Mouse (Mus musculus): Measurements from ENCODE around the gene Lamb3. TPM values are rescaled to one million over a fixed set of nuclear protein-coding genes. Genes with fewer than 3 reads are reported as not detected.
A peak's percentile ranks its signal among the peaks of the same experiment; 100 is the strongest.

The Lamb3 gene
- polyA plus RNA-seq, 1 experiment from 2014 or later: 8.6 TPM

DNA sequence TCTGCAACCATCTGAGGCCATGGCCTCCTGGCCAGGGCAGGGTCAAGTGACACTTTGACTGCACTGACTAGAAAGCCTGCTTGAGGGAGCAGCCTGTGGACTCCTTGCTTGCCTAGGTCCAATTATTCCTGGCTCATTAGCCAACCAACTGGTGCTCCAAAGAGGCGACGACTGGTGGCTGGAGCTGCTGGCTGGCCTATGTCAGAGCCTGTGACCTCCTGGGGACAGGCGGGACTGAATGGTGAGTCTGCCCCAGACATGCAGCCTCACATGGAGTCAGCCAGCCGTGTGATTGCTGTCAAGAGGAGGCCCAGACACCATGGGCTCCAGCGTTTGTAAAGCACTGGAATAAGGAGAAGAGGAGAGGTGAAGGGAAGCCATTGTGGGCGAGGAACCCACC, 153.7 kb downstream of the Lamb3 start:
- Histone ChIP-seq H3K9ac (no peak overlapping the region), H3K36me3 (no peaks in the 10 kb centered on the region), H3K4me3 (no peak overlapping the region), H3K27ac (no peak overlapping the region), H3K4me2 (no peak overlapping the region), H3K4me1 (no peaks in the 10 kb centered on the region), H3K27me3 (no peaks in the 10 kb centered on the region), H3K9me3 (no peaks in the 10 kb centered on the region)
- 58% methylated on average over 6 of the region's 6 CpGs for WGBS
- ATAC-seq (ENCODE audit: insufficient number of reproducible peaks, low FRiP score, low TSS enrichment, low read depth): no peak

GRCm38 (mm10) chr1:193362078-193362477, 154.6 kb downstream of the Lamb3 start:
- Histone ChIP-seq H3K9me3 (no peaks in the 10 kb centered on the region), H3K4me2 (no peak overlapping the region), H3K27ac (no peak overlapping the region), H3K4me1 (no peaks in the 10 kb centered on the region), H3K4me3 (no peak overlapping the region), H3K9ac (no peak overlapping the region), H3K36me3 (no peaks in the 10 kb centered on the region), H3K27me3 (no peaks in the 10 kb centered on the region)
- no peak for ATAC-seq (ENCODE audit: insufficient number of reproducible peaks, low FRiP score, low TSS enrichment, low read depth)
- 85% methylated on average over 7 of the region's 7 CpGs for WGBS

- ATAC-seq (ENCODE audit: insufficient number of reproducible peaks, low FRiP score, low TSS enrichment, low read depth): no peak
- H3K27ac ChIP-seq: no peak overlapping the region
- WGBS: 65% methylated on average over 5 of the region's 5 CpGs
Observed at GRCm38 (mm10) chr1:193363801-193364231, 156.3 kb downstream of the Lamb3 start.

DNA sequence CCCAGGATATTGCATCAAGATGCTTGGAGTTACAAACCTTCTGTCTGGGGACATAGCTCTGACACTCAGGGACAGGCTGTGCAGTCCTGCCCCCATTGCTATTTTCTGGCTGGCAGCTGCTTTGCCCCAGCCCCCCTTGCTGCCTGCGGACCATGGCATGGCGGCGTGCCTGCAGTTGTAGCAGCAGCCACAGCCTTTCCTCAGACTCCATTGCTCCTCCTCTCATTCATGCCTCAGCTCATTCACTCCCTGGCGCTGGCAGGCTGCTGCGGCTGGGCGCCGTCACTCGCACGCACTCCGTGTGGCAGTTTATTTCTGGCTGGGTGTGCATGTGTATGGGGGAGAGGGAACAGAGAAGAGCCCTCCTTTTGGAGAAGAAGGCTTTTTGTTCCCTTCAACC, 160.6 kb downstream of the Lamb3 start:
- peak; percentile 13; the same call in 1 of the 2 replicates for ATAC-seq (ENCODE audit: insufficient number of reproducible peaks, low FRiP score, low TSS enrichment, low read depth)
- no peak overlapping the region for H3K4me3 ChIP-seq
- 38% methylated on average over 10 of the region's 10 CpGs for WGBS

More at GRCm38 (mm10) chr1:193363801-193364231, 156.3 kb downstream of the Lamb3 start:
- no peaks in the 10 kb centered on the region for H3K9me3 ChIP-seq
- H3K36me3 ChIP-seq: no peaks in the 10 kb centered on the region
- H3K4me3 ChIP-seq: no peak overlapping the region
- H3K4me2 ChIP-seq: no peak overlapping the region
- peaks cover 10% of the 10 kb centered on the region for H3K4me1 ChIP-seq
- no peaks in the 10 kb centered on the region for H3K27me3 ChIP-seq
- H3K9ac ChIP-seq: no peak overlapping the region

GRCm38 (mm10) chr1:193369091-193369490, 161.6 kb downstream of the Lamb3 start:
- Histone ChIP-seq H3K27ac (no peak overlapping the region), H3K4me3 (peak overlapping the region; percentile 38), H3K36me3 (no peaks in the 10 kb centered on the region), H3K4me1 (peaks cover 25% of the 10 kb centered on the region), H3K4me2 (peak overlapping the region; percentile 35), H3K27me3 (no peaks in the 10 kb centered on the region), H3K9ac (no peak overlapping the region), H3K9me3 (no peaks in the 10 kb centered on the region)
- WGBS: 51% methylated on average over 8 of the region's 8 CpGs
- no peak for ATAC-seq (ENCODE audit: insufficient number of reproducible peaks, low FRiP score, low TSS enrichment, low read depth)

More for the DNA sequence above, 160.6 kb downstream of the Lamb3 start:
- Histone ChIP-seq H3K27me3 (no peaks in the 10 kb centered on the region), H3K4me1 (peaks cover 25% of the 10 kb centered on the region), H3K4me2 (0 out of 2 replicates have a peak overlapping the region, but pooled peaks have one; percentile 19), H3K9ac (no peak overlapping the region), H3K27ac (no peak overlapping the region), H3K36me3 (no peaks in the 10 kb centered on the region), H3K9me3 (no peaks in the 10 kb centered on the region)

DNA sequence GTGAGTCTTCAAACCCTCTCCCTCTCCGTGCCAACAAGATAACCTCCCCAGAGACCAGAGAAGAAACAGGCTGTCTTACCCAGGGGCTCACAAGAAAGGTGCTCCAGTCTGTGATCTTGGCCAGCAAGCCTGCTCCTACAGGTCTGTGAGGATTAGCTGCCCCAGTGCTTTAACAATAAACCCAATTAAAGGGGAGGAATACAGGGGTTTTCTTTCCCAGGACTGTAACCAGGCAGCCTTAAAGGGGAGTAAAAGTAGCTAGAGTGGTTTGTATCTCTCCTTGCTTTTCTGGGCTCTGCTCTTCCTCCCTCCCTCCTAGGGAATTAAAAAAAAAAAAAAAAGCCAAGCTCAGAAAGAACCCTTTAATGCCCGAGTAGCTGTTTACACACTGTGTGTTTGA, 162.6 kb downstream of the Lamb3 start, which contains the start of gene Camk1g:
Camk1g (minus strand) TSS at position 203 of the 400 bp plus-strand sequence.
- H3K4me3 ChIP-seq: peak within 1 kb of the TSS; percentile 38
- 5% methylated on average over 2 of the region's 2 CpGs for WGBS
- H3K9me3 ChIP-seq: no peaks in the 10 kb centered on the region
- no peaks in the 10 kb centered on the region for H3K36me3 ChIP-seq
- peaks cover 25% of the 10 kb centered on the region for H3K4me1 ChIP-seq
- ATAC-seq (ENCODE audit: insufficient number of reproducible peaks, low FRiP score, low TSS enrichment, low read depth): peak; percentile 50; the same call in 1 of the 2 replicates
- H3K4me2 ChIP-seq: peak within 1 kb of the TSS; percentile 35
- no peaks in the 10 kb centered on the region for H3K27me3 ChIP-seq
- H3K9ac ChIP-seq: no peak within 1 kb of the TSS
- no peak within 1 kb of the TSS for H3K27ac ChIP-seq

DNA sequence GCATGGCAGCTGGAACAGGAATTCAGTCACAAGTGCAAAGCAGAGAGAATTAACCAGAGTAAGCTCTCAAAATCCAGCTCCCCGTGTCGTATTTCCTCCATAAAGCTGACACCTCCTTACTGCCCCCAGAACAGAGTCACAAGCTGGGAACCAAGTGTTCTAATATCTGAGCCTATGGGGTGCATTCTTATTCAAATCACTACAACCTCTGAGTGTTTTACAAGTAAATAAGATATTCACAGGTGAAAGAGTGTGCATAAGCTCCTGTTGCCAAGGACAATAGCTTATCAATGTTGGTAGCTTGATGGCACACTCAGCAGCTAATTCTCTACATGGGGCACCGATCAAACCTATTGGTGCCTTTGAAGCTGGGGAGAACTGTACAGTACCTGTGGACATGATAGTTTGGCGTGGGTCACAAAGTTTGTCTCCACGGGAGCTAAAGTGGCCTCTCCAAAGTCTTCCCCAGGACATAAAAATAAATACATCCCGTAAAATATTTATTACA, 166.5 kb downstream of the Lamb3 start:
- H3K9me3 ChIP-seq: no peaks in the 10 kb centered on the region

DNA sequence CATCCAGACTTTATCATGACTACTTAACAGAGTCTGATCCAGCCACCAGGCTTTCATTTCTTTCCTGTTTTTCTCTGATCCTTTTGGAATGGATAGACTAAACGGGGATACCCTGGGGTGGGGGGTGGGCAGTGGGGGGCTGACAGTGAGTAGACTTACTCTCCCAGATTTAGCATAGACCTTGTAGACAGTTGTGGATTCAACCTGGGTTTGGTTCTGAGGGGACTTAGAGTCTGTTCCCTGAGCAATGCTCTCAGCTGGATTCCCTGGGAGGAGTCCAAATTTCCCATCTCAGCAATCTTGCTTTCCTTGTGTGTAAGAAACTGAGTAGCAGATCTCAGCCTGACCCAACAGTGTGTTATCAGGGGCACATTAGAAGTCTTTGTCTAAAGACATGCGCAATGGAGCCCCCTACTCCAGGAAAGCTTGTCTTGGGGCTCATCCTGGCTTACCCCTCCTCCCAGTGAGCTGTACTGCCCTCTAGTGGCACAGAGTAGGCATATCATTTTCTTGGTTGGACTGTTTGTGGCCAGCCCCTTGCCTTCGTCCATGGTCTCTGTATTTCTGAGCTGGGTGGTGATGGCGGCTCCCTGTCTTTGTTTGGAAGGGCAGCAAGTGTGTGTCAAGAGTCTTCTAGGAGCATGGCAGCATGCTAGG, 169.1 kb downstream of the Lamb3 start:
- ATAC-seq (ENCODE audit: insufficient number of reproducible peaks, low FRiP score, low TSS enrichment, low read depth): no peak
- H3K27me3 ChIP-seq: no peaks in the 10 kb centered on the region
- H3K4me2 ChIP-seq: no peak overlapping the region
- H3K4me3 ChIP-seq: no peak overlapping the region
- H3K9me3 ChIP-seq: no peaks in the 10 kb centered on the region
- WGBS: 34% methylated on average over 4 of the region's 4 CpGs
- H3K36me3 ChIP-seq: no peaks in the 10 kb centered on the region
- H3K4me1 ChIP-seq: peaks cover 4% of the 10 kb centered on the region
- no peak overlapping the region for H3K27ac ChIP-seq
- no peak overlapping the region for H3K9ac ChIP-seq

More for the DNA sequence above, 166.5 kb downstream of the Lamb3 start:
- H3K4me1 ChIP-seq: peaks cover 13% of the 10 kb centered on the region
- H3K27ac ChIP-seq: no peak overlapping the region
- H3K4me2 ChIP-seq: no peak overlapping the region
- no peak overlapping the region for H3K4me3 ChIP-seq
- H3K36me3 ChIP-seq: no peaks in the 10 kb centered on the region
- no peak for ATAC-seq (ENCODE audit: insufficient number of reproducible peaks, low FRiP score, low TSS enrichment, low read depth)
- H3K9ac ChIP-seq: no peak overlapping the region
- H3K27me3 ChIP-seq: no peaks in the 10 kb centered on the region
- 54% methylated on average over 6 of the region's 6 CpGs for WGBS

GRCm38 (mm10) chr1:193379634-193380033, 172.1 kb downstream of the Lamb3 start:
- Histone ChIP-seq H3K27me3 (no peaks in the 10 kb centered on the region), H3K9ac (no peak overlapping the region), H3K36me3 (no peaks in the 10 kb centered on the region), H3K4me3 (no peak overlapping the region), H3K27ac (no peak overlapping the region), H3K4me1 (peaks cover 15% of the 10 kb centered on the region), H3K9me3 (no peaks in the 10 kb centered on the region), H3K4me2 (no peak overlapping the region)
- no peak for ATAC-seq (ENCODE audit: insufficient number of reproducible peaks, low FRiP score, low TSS enrichment, low read depth)
- 70% methylated on average over 6 of the region's 6 CpGs for WGBS

DNA sequence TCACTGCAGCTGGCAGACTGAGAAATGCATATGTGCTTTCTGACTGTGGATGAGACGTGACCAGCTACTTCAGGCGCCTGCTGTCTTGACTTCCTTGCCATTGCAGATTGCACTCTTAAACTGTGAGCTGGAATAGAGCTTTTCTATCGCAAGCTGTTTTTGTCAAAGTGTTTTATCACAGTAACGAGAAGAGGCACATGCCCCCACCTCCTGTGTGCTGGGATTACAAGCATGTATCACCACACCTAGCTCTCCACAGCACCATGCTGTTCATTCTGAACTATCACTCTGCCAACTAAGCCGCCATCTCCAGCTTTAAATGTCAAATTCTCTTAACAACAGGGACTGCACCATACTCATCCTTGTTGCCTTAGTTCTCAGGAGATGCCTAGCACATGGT, 173.4 kb downstream of the Lamb3 start:
- Histone ChIP-seq H3K36me3 (no peaks in the 10 kb centered on the region), H3K4me3 (no peak overlapping the region), H3K9me3 (no peaks in the 10 kb centered on the region), H3K9ac (no peak overlapping the region), H3K27me3 (no peaks in the 10 kb centered on the region), H3K27ac (no peak overlapping the region), H3K4me2 (no peak overlapping the region), H3K4me1 (peaks cover 15% of the 10 kb centered on the region)
- WGBS: 88% methylated on average over 5 of the region's 5 CpGs
- no peak for ATAC-seq (ENCODE audit: insufficient number of reproducible peaks, low FRiP score, low TSS enrichment, low read depth)

GRCm38 (mm10) chr1:193381597-193382404, 174.3 kb downstream of the Lamb3 start:
- Histone ChIP-seq H3K27ac (peak overlapping the region; percentile 77), H3K4me1 (peaks cover 22% of the 10 kb centered on the region), H3K4me2 (peak overlapping the region; percentile 55), H3K27me3 (no peaks in the 10 kb centered on the region), H3K36me3 (no peaks in the 10 kb centered on the region), H3K9ac (no peak overlapping the region), H3K4me3 (peak overlapping the region; percentile 33), H3K9me3 (no peaks in the 10 kb centered on the region)
- WGBS: 19% methylated on average over 11 of the region's 11 CpGs
- ATAC-seq (ENCODE audit: insufficient number of reproducible peaks, low FRiP score, low TSS enrichment, low read depth): no peak; the same call in 1 of the 2 replicates

GRCm38 (mm10) chr1:193382435-193382834, 174.9 kb downstream of the Lamb3 start:
- Histone ChIP-seq H3K4me1 (peaks cover 25% of the 10 kb centered on the region), H3K4me2 (peak overlapping the region; percentile 55), H3K9ac (no peak overlapping the region), H3K36me3 (no peaks in the 10 kb centered on the region), H3K4me3 (peak overlapping the region; percentile 33), H3K27ac (peak overlapping the region; percentile 77), H3K9me3 (no peaks in the 10 kb centered on the region), H3K27me3 (no peaks in the 10 kb centered on the region)
- peak; percentile 64; the same call in 1 of the 2 replicates for ATAC-seq (ENCODE audit: insufficient number of reproducible peaks, low FRiP score, low TSS enrichment, low read depth)
- WGBS: 1% methylated on average over 8 of the region's 8 CpGs

All from limb, embryonic 15.5 days (tissue).